Mouse (Mus musculus): Measurements from ENCODE around the gene Rpl9-ps6. TPM values are rescaled to one million over a fixed set of nuclear protein-coding genes. Genes with fewer than 3 reads are reported as not detected.

Gene Rpl9-ps6
- polyA plus RNA-seq, 1 experiment from 2014 or later = 144 TPM

DNA sequence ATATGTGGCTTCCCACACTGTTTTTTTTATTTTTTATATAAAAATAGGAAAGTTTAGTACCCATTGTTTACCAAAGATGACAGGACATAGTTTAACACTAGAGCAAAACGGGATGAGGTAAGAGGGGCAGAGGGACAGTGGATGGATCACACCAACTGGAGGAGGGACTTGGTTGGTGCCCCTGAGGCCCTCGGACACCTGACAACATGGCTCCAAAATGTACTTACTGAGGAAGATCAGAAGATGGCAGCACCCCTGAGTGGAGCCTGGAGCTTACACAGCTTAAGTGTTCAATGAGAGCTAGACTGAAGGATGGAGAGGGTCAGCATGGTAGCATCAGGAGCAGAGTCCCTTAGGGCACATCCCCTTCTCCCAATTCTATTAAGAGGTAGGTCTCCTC lies 27.0 kb downstream of the Rpl9-ps6 start:
- Histone ChIP-seq H3K27me3 (replicated peaks) (no peaks in the 10 kb centered on the region), H3K9ac (no peak overlapping the region), H3K36me3 (no peaks in the 10 kb centered on the region), H3K4me2 (replicated peaks) (no peak overlapping the region), H3K4me1 (replicated peaks) (no peaks in the 10 kb centered on the region), H3K4me3 (replicated peaks) (no peak overlapping the region), H3K27ac (no peak overlapping the region), H3K9me3 (no peaks in the 10 kb centered on the region)
- 83% methylated on average over 2 of the region's 2 CpGs for WGBS
- ATAC-seq = no peak

DNA sequence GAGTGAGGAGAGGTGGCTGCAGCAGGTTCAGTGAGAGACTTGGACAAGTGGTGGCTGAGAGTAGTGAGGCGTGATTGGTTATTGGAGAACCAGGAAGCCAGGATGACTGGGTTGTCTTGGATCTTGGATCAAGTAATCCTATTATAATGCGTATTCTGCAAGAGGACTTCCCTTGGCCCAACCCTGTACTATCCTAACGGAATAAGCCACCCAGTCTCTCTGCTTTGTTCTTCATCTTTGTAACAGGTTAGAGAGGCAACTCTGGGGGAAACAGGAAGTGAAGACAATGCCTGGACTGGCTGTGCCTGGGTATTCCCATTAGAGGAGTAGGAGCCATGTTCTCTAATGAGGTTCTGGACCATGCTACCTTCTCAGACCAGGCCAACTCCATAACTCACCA lies 40.5 kb downstream of the Rpl9-ps6 start:
- no peaks in the 10 kb centered on the region for H3K27me3 ChIP-seq (replicated peaks)
- H3K9me3 ChIP-seq = no peaks in the 10 kb centered on the region
- no peaks in the 10 kb centered on the region for H3K4me1 ChIP-seq (replicated peaks)
- 91% methylated on average over 3 of the region's 3 CpGs for WGBS
- no peak overlapping the region for H3K4me2 ChIP-seq (replicated peaks)
- H3K36me3 ChIP-seq = no peaks in the 10 kb centered on the region
- no peak overlapping the region for H3K27ac ChIP-seq
- H3K4me3 ChIP-seq (replicated peaks) = no peak overlapping the region
- no peak for ATAC-seq
- no peak overlapping the region for H3K9ac ChIP-seq

DNA sequence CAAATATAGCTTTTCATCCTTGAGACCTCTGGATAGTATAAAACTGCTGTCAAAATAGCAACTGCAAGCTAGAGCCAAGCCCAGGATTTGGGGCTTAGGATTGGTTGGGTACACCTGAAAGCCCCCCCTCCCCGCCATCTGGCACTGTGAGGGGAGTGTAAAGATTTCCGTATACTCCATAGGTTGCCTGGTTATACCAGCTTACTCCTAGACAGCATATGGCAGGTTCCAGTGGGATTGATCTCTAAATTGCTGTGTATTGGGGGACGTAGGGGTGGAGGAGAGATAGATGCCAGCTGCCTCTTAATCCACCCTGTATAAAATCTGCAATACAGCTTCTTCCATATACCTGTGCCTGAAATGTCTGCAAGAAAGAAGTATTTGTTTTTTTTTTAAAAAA lies 41.7 kb downstream of the Rpl9-ps6 start:
- no peak overlapping the region for H3K4me3 ChIP-seq (replicated peaks)
- WGBS = 86% methylated on average over 3 of the region's 3 CpGs
- H3K4me2 ChIP-seq (replicated peaks) = no peak overlapping the region
- H3K27me3 ChIP-seq (replicated peaks) = no peaks in the 10 kb centered on the region
- no peaks in the 10 kb centered on the region for H3K9me3 ChIP-seq
- no peak overlapping the region for H3K27ac ChIP-seq
- no peak overlapping the region for H3K9ac ChIP-seq
- no peaks in the 10 kb centered on the region for H3K4me1 ChIP-seq (replicated peaks)
- no peak for ATAC-seq
- H3K36me3 ChIP-seq = no peaks in the 10 kb centered on the region

DNA sequence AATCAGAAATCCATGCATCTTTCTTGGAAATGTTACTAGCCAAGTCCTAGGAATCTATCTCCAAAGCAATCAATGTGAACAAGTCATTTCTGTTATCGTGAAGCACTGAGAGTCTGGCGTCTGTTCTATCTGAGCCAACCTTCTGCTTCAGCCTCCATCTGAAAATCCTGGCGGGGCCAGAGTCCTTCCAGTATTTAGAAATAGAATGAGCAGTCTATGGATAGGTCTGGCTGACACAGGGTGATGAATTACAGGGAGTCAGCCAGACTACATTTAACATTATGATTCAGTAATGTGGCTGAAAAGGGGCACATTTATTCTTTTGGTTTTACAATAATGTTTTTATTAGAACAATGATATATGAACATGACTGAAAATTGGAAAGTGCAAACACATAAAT lies 47.3 kb downstream of the Rpl9-ps6 start:
- no peaks in the 10 kb centered on the region for H3K9me3 ChIP-seq
- H3K4me3 ChIP-seq (replicated peaks) = no peak overlapping the region
- no peaks in the 10 kb centered on the region for H3K27me3 ChIP-seq (replicated peaks)
- no peaks in the 10 kb centered on the region for H3K4me1 ChIP-seq (replicated peaks)
- H3K36me3 ChIP-seq = no peaks in the 10 kb centered on the region
- no peak overlapping the region for H3K4me2 ChIP-seq (replicated peaks)
- ATAC-seq = no peak
- 61% methylated on average over 3 of the region's 3 CpGs for WGBS
- no peak overlapping the region for H3K27ac ChIP-seq
- H3K9ac ChIP-seq = no peak overlapping the region

DNA sequence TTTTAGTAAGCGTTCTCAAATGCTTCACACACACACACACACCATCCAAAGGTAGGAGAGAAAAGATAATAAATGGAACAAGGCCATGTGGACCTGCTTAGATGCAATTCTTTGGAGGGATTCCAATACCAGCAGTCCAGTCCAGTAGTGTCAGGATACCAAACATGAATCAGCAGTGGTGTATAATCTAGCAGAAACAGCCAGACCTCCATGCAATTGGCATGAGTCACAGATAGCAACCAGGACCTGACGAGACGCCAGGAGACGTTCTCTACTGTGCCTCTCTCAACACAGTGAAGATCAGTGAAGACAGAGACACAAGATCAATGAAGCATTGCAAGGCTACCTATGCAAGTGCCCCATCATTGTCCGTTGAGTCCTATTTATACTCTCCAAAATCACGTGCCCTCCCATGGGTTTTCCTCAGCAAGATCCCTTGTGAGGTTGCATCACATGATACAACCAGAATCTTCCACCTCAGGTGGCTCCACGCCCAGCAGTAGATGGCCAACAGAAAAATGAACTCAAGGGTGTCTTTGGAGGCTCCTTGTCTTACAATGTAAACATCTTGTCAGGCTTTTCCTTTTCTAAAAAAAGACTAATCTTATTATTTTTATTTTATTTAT lies 49.6 kb downstream of the Rpl9-ps6 start:
- Histone ChIP-seq H3K36me3 (no peaks in the 10 kb centered on the region), H3K27me3 (replicated peaks) (no peaks in the 10 kb centered on the region), H3K4me2 (replicated peaks) (no peak overlapping the region), H3K4me3 (replicated peaks) (no peak overlapping the region), H3K27ac (no peak overlapping the region), H3K9ac (no peak overlapping the region), H3K4me1 (replicated peaks) (no peaks in the 10 kb centered on the region), H3K9me3 (no peaks in the 10 kb centered on the region)
- ATAC-seq = no peak
- 79% methylated on average over 7 of the region's 7 CpGs for WGBS

Other genes with a start within 250 kb of the Rpl9-ps6 start
- gene Sgms1, start 76.9 kb downstream of the Rpl9-ps6 start, polyA plus RNA-seq (2015; fragmentation: Nextera tagmentation; extraction: Ambion mirVana) = 35.3 and 37.1 TPM in 2 replicates
- gene Minpp1, start 19.2 kb upstream of the Rpl9-ps6 start, polyA plus RNA-seq (2015; fragmentation: Nextera tagmentation; extraction: Ambion mirVana) = 58.0 and 66.9 TPM in 2 replicates
- gene Papss2, start 129.2 kb upstream of the Rpl9-ps6 start, polyA plus RNA-seq (2015; fragmentation: Nextera tagmentation; extraction: Ambion mirVana) = 7.7 and 8.4 TPM in 2 replicates